Mouse (Mus musculus) embryonic facial prominence, embryonic 13.5 days (tissue): Measurements from ENCODE around the gene Cd79b. TPM values are rescaled to one million over a fixed set of nuclear protein-coding genes. Genes with fewer than 3 reads are reported as not detected.

ENCODE experiments used
- ATAC-seq: fragments of 200-750 bp; cut with Nextera tagmentation; 2 replicates; pipeline ENCODE4 v1.8.0; 2017; ENCODE audit warnings: low read depth; ENCODE audit not compliant: insufficient number of reproducible peaks, insufficient read depth, low FRiP score, low TSS enrichment
- H3K27ac ChIP-seq: fragments of 300-500 bp; sonication (generic); 2 replicates; pipeline ENCODE4 v1.5.1; 2015; ENCODE audit warnings: moderate library complexity, mild to moderate bottlenecking, inconsistent platforms
- H3K27me3 ChIP-seq: fragments of 300-500 bp; sonication (generic); 2 replicates; pipeline ENCODE4 v1.6.1; 2015; ENCODE audit warnings: mild to moderate bottlenecking, inconsistent platforms
- H3K36me3 ChIP-seq: fragments of 300-500 bp; sonication (generic); 2 replicates; pipeline ENCODE4 v1.6.1; 2015; ENCODE audit warnings: mild to moderate bottlenecking, inconsistent platforms
- H3K4me1 ChIP-seq: fragments of 300-500 bp; sonication (generic); 2 replicates; pipeline ENCODE4 v1.6.1; 2015; ENCODE audit warnings: inconsistent platforms
- H3K4me2 ChIP-seq: fragments of 300-500 bp; sonication (generic); 2 replicates; pipeline ENCODE4 v1.6.1; 2015; ENCODE audit warnings: moderate library complexity, mild to moderate bottlenecking, inconsistent platforms
- H3K4me3 ChIP-seq: fragments of 300-500 bp; sonication (generic); 2 replicates; pipeline ENCODE4 v1.5.1; 2015; ENCODE audit warnings: mild to moderate bottlenecking, inconsistent platforms
- H3K9ac ChIP-seq: fragments of 300-500 bp; sonication (generic); 2 replicates; pipeline ENCODE4 v1.6.1; 2015; ENCODE audit warnings: mild to moderate bottlenecking, inconsistent platforms
- H3K9me3 ChIP-seq: fragments of 300-500 bp; sonication (generic); 2 replicates; pipeline ENCODE4 v1.6.1; 2016; ENCODE audit warnings: inconsistent platforms
- WGBS: fragments of 180-500 bp; shearing (Covaris S2); methylation state at CpG from one replicate; pipeline ENCODE4 v1.1.7; 2015; ENCODE audit warnings: mixed read lengths; 5-methylcytosine and 5-hydroxymethylcytosine counted together
- polyA plus RNA-seq: library from polyadenylated mRNA; unstranded; fragments of >200 nt; fragmentation: Nextera tagmentation; extraction: Ambion mirVana; gene quantifications from 2 replicates; pipeline ENCODE4 v1.2.1, GENCODE M21; 2015

The Cd79b gene
- polyA plus RNA-seq, 1 experiment from 2014 or later: 2.1 TPM

GRCm38 (mm10) chr11:106317801-106318200 lies 3.2 kb upstream of the Cd79b start:
- no peaks in the 10 kb centered on the region for H3K36me3 ChIP-seq
- no peaks in the 10 kb centered on the region for H3K27me3 ChIP-seq
- H3K4me3 ChIP-seq: no peak overlapping the region
- H3K4me2 ChIP-seq: no peak overlapping the region
- peaks cover 49% of the 10 kb centered on the region for H3K4me1 ChIP-seq
- H3K9me3 ChIP-seq: no peaks in the 10 kb centered on the region
- H3K27ac ChIP-seq: no peak overlapping the region; the same call in 1 of the 2 replicates
- ATAC-seq: no peak
- no peak overlapping the region for H3K9ac ChIP-seq
- WGBS: 75% methylated on average over 7 of the region's 7 CpGs

- no peak overlapping the region for H3K27ac ChIP-seq
- H3K4me2 ChIP-seq: no peak overlapping the region
- peaks cover 49% of the 10 kb centered on the region for H3K4me1 ChIP-seq
- H3K36me3 ChIP-seq: no peaks in the 10 kb centered on the region
- no peaks in the 10 kb centered on the region for H3K9me3 ChIP-seq
- 17% methylated on average over 1 of the region's 1 CpGs for WGBS
- no peak for ATAC-seq
- no peak overlapping the region for H3K4me3 ChIP-seq
- no peaks in the 10 kb centered on the region for H3K27me3 ChIP-seq
- H3K9ac ChIP-seq: no peak overlapping the region
Observed at GRCm38 (mm10) chr11:106316416-106316815, 1.9 kb upstream of the Cd79b start.

GRCm38 (mm10) chr11:106313533-106313932 lies 1.0 kb downstream of the Cd79b start:
- Histone ChIP-seq H3K4me3 (no peak overlapping the region), H3K27ac (peak overlapping the region; percentile 33; the same call in 1 of the 2 replicates), H3K9ac (no peak overlapping the region), H3K4me1 (peaks cover 43% of the 10 kb centered on the region), H3K36me3 (no peaks in the 10 kb centered on the region), H3K9me3 (no peaks in the 10 kb centered on the region), H3K4me2 (no peak overlapping the region), H3K27me3 (no peaks in the 10 kb centered on the region)
- ATAC-seq: no peak; the same call in 1 of the 2 replicates
- 42% methylated on average over 5 of the region's 5 CpGs for WGBS

GRCm38 (mm10) chr11:106310123-106310522 lies 4.4 kb downstream of the Cd79b start:
- no peak for ATAC-seq
- H3K36me3 ChIP-seq: no peaks in the 10 kb centered on the region
- no peak overlapping the region for H3K4me2 ChIP-seq
- H3K9me3 ChIP-seq: no peaks in the 10 kb centered on the region
- H3K9ac ChIP-seq: no peak overlapping the region
- WGBS: 62% methylated on average over 5 of the region's 5 CpGs
- no peaks in the 10 kb centered on the region for H3K27me3 ChIP-seq
- H3K4me1 ChIP-seq: peaks cover 18% of the 10 kb centered on the region
- H3K27ac ChIP-seq: no peak overlapping the region
- no peak overlapping the region for H3K4me3 ChIP-seq

GRCm38 (mm10) chr11:106308162-106308561 lies 6.4 kb downstream of the Cd79b start:
- no peak overlapping the region for H3K27ac ChIP-seq
- 89% methylated on average over 11 of the region's 11 CpGs for WGBS
- no peak overlapping the region for H3K4me3 ChIP-seq
- H3K27me3 ChIP-seq: no peaks in the 10 kb centered on the region
- no peaks in the 10 kb centered on the region for H3K9me3 ChIP-seq
- no peaks in the 10 kb centered on the region for H3K36me3 ChIP-seq
- no peak for ATAC-seq
- H3K9ac ChIP-seq: no peak overlapping the region
- peaks cover 1% of the 10 kb centered on the region; the same call in 1 of the 2 replicates for H3K4me1 ChIP-seq
- no peak overlapping the region for H3K4me2 ChIP-seq

GRCm38 (mm10) chr11:106307432-106307831 lies 7.1 kb downstream of the Cd79b start:
- WGBS: 76% methylated on average over 5 of the region's 5 CpGs
- Histone ChIP-seq H3K36me3 (no peaks in the 10 kb centered on the region), H3K27ac (no peak overlapping the region)

GRCm38 (mm10) chr11:106306758-106307157 lies 7.8 kb downstream of the Cd79b start:
- no peaks in the 10 kb centered on the region for H3K36me3 ChIP-seq
- H3K4me2 ChIP-seq: no peak overlapping the region
- H3K9ac ChIP-seq: no peak overlapping the region
- H3K9me3 ChIP-seq: no peaks in the 10 kb centered on the region
- no peak overlapping the region for H3K4me3 ChIP-seq
- no peak for ATAC-seq
- no peaks in the 10 kb centered on the region for H3K27me3 ChIP-seq
- 88% methylated on average over 9 of the region's 9 CpGs for WGBS
- H3K27ac ChIP-seq: no peak overlapping the region
- no peaks in the 10 kb centered on the region for H3K4me1 ChIP-seq

More at GRCm38 (mm10) chr11:106307432-106307831, 7.1 kb downstream of the Cd79b start:
- Histone ChIP-seq H3K27me3 (no peaks in the 10 kb centered on the region), H3K4me2 (no peak overlapping the region), H3K9me3 (no peaks in the 10 kb centered on the region), H3K9ac (no peak overlapping the region), H3K4me1 (no peaks in the 10 kb centered on the region), H3K4me3 (no peak overlapping the region)
- ATAC-seq: no peak

GRCm38 (mm10) chr11:106306065-106306385 lies 8.5 kb downstream of the Cd79b start:
- WGBS: 86% methylated on average over 3 of the region's 3 CpGs
- Histone ChIP-seq H3K27ac (no peak overlapping the region), H3K4me2 (no peak overlapping the region), H3K4me3 (no peak overlapping the region), H3K9me3 (no peaks in the 10 kb centered on the region), H3K36me3 (no peaks in the 10 kb centered on the region), H3K4me1 (no peaks in the 10 kb centered on the region), H3K9ac (no peak overlapping the region), H3K27me3 (no peaks in the 10 kb centered on the region)
- ATAC-seq: no peak

GRCm38 (mm10) chr11:106305348-106306064 lies 9.1 kb downstream of the Cd79b start:
- Histone ChIP-seq H3K36me3 (no peaks in the 10 kb centered on the region), H3K9me3 (no peaks in the 10 kb centered on the region), H3K4me3 (no peak overlapping the region), H3K4me1 (no peaks in the 10 kb centered on the region), H3K9ac (no peak overlapping the region), H3K27ac (no peak overlapping the region), H3K27me3 (no peaks in the 10 kb centered on the region), H3K4me2 (no peak overlapping the region)
- no peak for ATAC-seq
- 76% methylated on average over 10 of the region's 10 CpGs for WGBS

GRCm38 (mm10) chr11:106302634-106303033 lies 11.9 kb downstream of the Cd79b start:
- no peak overlapping the region for H3K4me2 ChIP-seq

GRCm38 (mm10) chr11:106301765-106302164 lies 12.8 kb downstream of the Cd79b start, which contains the start of gene Gh:
TSS of gene Gh (minus strand) at chr11:106301865.
- H3K27ac ChIP-seq: no peak within 1 kb of the TSS
- ATAC-seq: no peak
- no peaks in the 10 kb centered on the region for H3K4me1 ChIP-seq
- H3K36me3 ChIP-seq: no peaks in the 10 kb centered on the region
- H3K9ac ChIP-seq: no peak within 1 kb of the TSS
- H3K27me3 ChIP-seq: no peaks in the 10 kb centered on the region
- no peak within 1 kb of the TSS for H3K4me2 ChIP-seq
- 85% methylated on average over 9 of the region's 9 CpGs for WGBS
- H3K9me3 ChIP-seq: no peaks in the 10 kb centered on the region
- H3K4me3 ChIP-seq: no peak within 1 kb of the TSS

More at GRCm38 (mm10) chr11:106302634-106303033, 11.9 kb downstream of the Cd79b start:
- H3K4me1 ChIP-seq: no peaks in the 10 kb centered on the region
- WGBS: 19% methylated on average over 2 of the region's 2 CpGs
- no peak overlapping the region for H3K4me3 ChIP-seq
- no peaks in the 10 kb centered on the region for H3K27me3 ChIP-seq
- H3K9ac ChIP-seq: no peak overlapping the region
- no peak for ATAC-seq
- no peaks in the 10 kb centered on the region for H3K36me3 ChIP-seq
- H3K27ac ChIP-seq: no peak overlapping the region
- no peaks in the 10 kb centered on the region for H3K9me3 ChIP-seq

GRCm38 (mm10) chr11:106291861-106292260 lies 22.7 kb downstream of the Cd79b start:
- WGBS: 90% methylated on average over 2 of the region's 2 CpGs
- H3K27me3 ChIP-seq: no peaks in the 10 kb centered on the region
- no peak for ATAC-seq

More at GRCm38 (mm10) chr11:106291861-106292260, 22.7 kb downstream of the Cd79b start:
- peaks cover 10% of the 10 kb centered on the region for H3K4me1 ChIP-seq
- no peaks in the 10 kb centered on the region for H3K9me3 ChIP-seq
- H3K4me3 ChIP-seq: no peak overlapping the region
- no peak overlapping the region for H3K9ac ChIP-seq
- H3K27ac ChIP-seq: no peak overlapping the region
- no peak overlapping the region for H3K4me2 ChIP-seq
- no peaks in the 10 kb centered on the region for H3K36me3 ChIP-seq
